Mouse (Mus musculus) C2C12 (cell line): ENCODE results near the gene Kcnh5.

Experiments used
- CEBPB ChIP-seq: IDR thresholded peaks from one replicate; pipeline ENCODE4 v1.6.1; 2011; ENCODE audit warnings: low read depth, mild to moderate bottlenecking, control low read depth, moderate library complexity
- CTCF ChIP-seq: IDR thresholded peaks from one replicate; pipeline ENCODE4 v1.5.1; 2011; ENCODE audit not compliant: control insufficient read depth, insufficient read depth, insufficient read length
- FOSL1 ChIP-seq: IDR thresholded peaks from one replicate; pipeline ENCODE4 v1.8.0; 2011; ENCODE audit warnings: mild to moderate bottlenecking, low read length; ENCODE audit not compliant: poor library complexity, insufficient read depth, severe bottlenecking
- MAX ChIP-seq: IDR thresholded peaks from one replicate; pipeline ENCODE4 v1.6.1; 2011; ENCODE audit warnings: mild to moderate bottlenecking, control low read depth
- MYOD1 ChIP-seq: IDR thresholded peaks from one replicate; pipeline ENCODE4 v1.6.1; 2011; ENCODE audit warnings: low read depth; ENCODE audit not compliant: control insufficient read depth, insufficient read length
- MYOG ChIP-seq: IDR thresholded peaks from one replicate; pipeline ENCODE4 v1.6.1; 2011; ENCODE audit not compliant: control insufficient read depth, insufficient read length; ENCODE audit errors: extremely low read depth
- USF1 ChIP-seq: IDR thresholded peaks from one replicate; pipeline ENCODE4 v1.6.1; 2011; ENCODE audit warnings: low read depth, mild to moderate bottlenecking, control low read depth, moderate library complexity

GRCm38 (mm10) chr12:75223966-75224365, 46.8 kb upstream of the Kcnh5 start:
- TF ChIP-seq MYOD1 (no peak), USF1 (no peak), CTCF (no peak), CEBPB (no peak), MAX (no peak), FOSL1 (no peak), MYOG (no peak)
